Mouse (Mus musculus) heart, postnatal 25 days (tissue): ENCODE measurements around the gene Fam241b. TPM values are rescaled to one million over a fixed set of nuclear protein-coding genes. Genes with fewer than 3 reads are reported as not detected.

Experiments
- DNase-seq: peaks from one replicate; pipeline ENCODE4 v3.0.0; 2022; ENCODE audit warnings: low spot score
- intact Hi-C: fragments of 180-260 bp; cut with DNase I; formaldehyde crosslinking; loops from one replicate; pipeline ENCODE4 v1.15.1; 2025
- total RNA-seq, 2 experiments: library from RNA; stranded (reverse); gene quantifications; 2 replicates each; pipeline ENCODE4 v1.2.3; 2021

The Fam241b gene
- total RNA-seq = 1 to 10 TPM; 1.6 TPM

DNA sequence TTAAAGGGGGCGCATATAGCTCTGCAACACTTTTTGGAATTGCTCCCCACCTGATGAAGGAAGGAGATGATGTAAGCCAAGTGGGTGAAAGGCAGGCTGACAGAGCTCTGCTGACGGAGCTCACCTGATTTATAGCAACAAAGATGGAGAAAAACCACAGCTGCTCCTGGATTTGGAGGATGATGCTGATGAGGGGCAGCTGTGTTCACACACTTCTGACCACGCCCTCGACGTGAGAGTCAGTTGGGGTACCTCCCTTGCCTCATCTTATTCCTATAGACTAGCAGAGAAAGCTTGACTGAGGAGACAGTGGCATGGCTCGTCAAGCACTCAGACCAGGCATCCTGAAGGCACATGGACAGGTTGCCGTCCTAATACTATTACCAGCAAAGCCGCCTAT lies at the start of gene Fam241b:
TSS of gene Fam241b (minus strand) at position 101 of the 400 bp plus-strand sequence.
- DNase-seq = no peak
- intact Hi-C loops = no loop called here

DNA sequence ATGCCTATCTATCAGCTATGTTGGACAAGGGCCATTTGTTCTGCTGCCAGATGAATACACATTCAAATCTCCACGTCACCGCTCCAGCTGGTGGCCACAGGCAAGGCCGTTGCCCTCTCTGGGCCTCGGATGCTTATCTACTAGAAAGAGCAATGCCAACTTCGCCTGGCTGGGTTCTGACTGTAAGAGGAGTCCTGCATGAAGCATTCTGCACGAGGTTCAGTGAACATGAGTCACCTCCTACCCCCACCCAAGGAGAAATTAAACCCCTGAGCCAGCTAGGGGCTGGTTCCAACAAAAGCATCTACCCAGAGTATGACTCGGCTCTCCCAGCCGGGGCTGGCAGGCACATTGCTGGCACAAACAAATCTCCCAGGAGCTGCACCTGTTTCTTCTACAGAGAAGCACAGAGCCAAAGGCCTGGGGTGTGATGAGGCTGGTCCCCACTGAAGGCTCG lies 49.0 kb upstream of the Fam241b start:
- intact Hi-C loops = no loop called here

DNA sequence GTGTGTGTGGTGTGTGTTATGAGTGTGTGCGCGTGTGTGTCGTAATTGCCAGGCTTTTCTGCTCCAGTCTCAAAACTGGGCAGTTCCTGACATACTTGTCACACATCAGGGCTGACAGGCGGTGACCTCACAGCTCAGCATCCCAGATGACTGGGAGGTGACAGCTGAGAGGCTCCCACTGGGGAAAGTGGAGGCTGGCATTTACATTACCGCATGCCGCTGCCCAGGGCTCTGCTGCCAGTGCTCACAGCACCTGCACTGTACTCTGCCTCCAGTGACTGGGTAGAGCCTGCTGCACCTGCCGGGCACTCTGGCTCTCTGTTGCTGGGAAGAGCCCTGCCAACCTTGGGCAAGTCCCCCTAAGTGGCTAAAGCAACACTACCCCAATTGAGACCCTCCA lies 47.1 kb upstream of the Fam241b start:
- DNase-seq = no peak
- intact Hi-C loops = no loop called here

More for the DNA sequence above, 49.0 kb upstream of the Fam241b start:
- peak; percentile 42 for DNase-seq

DNA sequence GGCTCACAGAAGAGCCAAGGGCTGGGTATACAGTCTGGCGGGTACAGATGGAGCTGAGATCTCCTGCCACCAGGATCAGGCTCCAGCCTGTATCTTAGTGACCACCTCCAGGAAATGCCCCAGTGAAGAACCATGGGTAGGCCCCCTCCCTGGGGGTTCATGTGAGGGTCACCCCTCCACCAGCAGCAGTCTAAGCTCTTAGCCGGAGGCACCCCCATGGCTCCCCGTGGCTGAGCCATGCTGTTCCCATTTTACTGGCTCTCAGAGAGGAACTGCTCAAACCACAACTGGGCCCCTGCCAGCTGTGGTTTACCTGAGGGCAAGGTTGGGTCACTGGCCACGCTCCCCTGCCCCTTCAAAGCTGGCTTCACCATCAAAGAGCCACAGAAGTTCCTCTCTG lies 46.2 kb upstream of the Fam241b start:
- intact Hi-C loops = no loop called here
- DNase-seq = no peak

DNA sequence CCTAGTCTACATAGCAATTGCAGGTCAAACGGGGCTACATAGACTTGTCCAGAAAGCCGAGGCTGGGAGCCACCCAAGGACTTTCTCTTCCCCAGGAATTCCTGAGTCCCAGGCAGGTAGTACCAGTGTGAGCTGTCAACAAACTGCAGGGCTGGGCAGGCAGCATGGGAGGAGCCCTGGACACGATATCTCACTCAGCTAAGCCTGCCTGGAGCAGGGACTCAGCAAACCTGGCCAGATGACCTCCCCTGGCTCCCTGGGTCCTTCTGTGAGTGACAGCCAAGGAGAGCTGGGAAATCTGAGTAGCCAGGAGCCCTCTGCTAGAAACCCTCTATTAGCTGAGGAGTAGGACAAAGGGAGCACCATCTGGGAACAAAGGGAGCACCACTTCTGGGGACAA lies 45.6 kb upstream of the Fam241b start:
- no peak for DNase-seq
- intact Hi-C loops = no loop called here

DNA sequence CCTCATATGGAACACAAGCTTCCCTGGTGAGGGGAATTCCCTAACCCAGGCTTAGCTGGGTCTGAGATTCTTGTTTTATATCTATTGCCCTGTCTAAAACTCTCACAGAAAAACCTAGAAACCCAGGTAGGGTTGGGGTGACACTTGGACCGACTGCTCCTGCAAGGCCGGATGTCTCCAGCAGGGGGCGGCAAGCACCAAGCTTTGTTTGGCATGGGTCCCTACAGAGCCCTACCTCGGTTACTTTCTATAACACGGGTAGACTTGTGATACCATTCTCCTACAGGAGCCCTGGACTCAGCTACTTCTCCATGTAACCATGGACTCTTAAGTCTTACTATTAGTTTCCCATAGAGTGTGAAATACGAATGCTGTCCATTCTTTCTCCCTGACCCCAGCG lies 43.2 kb upstream of the Fam241b start:
- DNase-seq = peak; percentile 25
- intact Hi-C loops = loop anchor here (1.0 kb wide), 1 partner anchor 56 kb away; no protein-coding TSS in a partner anchor

DNA sequence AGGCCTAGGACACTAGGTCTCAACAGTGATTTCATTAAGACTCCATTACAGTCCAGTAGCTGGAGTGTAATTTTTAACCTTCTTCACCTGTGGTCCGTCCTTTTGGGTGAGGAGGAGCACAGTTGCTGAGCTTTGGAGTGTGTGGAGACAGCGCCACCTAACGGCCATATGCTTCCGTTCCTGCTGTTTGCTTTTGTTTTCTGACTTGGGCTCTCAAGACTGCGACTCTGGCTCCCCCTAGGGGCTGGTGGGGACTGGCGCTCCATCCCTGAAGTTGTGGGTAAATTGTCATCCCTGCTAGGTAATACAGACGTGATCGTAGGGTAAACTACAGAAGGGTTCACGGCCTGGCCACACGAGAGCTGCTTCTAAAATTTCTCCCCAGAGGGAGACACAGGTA lies 39.3 kb upstream of the Fam241b start:
- intact Hi-C loops = loop anchor here (1.0 to 5.0 kb wide), 2 partner anchors 78 to 201 kb away; no protein-coding TSS in a partner anchor
- peak; percentile 70 for DNase-seq

DNA sequence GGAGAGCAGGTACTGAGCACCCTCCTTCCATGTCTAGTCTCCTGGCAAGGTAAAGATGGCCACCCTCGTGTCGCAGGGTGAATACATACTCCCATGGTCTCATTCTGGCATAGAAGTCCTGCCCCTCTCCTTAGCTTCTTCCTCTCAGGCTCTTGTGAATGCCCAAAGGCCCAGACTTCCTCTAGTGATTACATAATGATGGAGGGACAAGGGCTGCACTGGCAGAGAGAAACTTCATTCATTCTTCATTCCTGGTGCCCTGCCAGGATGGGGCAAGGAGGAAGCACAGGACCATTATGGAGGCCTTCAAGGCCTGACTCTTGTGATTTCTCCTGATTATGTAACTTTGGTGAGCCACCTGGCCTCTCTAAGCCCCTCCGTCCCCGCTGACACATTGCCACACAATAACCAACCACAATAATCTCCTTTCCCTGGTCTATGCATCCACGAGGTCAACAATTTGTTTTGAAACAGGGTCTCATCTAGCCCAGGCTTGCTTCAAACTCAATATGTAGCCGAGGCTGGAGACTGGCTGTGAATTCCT lies 38.8 kb upstream of the Fam241b start:
- intact Hi-C loops = loop anchor here (1.0 to 5.0 kb wide), 2 partner anchors 77 to 200 kb away; no protein-coding TSS in a partner anchor
- DNase-seq = no peak

DNA sequence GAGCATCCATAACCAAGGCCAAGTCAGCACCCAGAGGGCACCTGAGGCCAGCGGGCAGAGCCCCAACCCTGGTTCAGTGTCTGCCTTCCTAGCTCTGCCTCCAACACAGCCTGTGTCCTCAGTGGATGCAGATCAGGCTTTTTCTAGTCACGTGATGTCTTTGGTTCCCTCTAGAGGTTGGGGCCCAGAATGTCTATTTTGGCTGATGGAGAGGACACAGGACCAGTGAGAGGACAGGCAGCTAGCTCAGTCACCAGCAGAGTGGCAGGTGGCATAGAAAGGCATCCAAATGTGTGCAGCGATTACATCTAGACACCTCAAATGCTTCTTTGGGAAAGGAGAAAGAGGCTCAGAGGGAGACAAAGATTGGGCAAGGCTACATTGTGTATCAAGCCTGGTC lies 38.0 kb upstream of the Fam241b start:
- no peak for DNase-seq
- intact Hi-C loops = loop anchor here (5.0 kb wide), 1 partner anchor 199 kb away; no protein-coding TSS in a partner anchor

DNA sequence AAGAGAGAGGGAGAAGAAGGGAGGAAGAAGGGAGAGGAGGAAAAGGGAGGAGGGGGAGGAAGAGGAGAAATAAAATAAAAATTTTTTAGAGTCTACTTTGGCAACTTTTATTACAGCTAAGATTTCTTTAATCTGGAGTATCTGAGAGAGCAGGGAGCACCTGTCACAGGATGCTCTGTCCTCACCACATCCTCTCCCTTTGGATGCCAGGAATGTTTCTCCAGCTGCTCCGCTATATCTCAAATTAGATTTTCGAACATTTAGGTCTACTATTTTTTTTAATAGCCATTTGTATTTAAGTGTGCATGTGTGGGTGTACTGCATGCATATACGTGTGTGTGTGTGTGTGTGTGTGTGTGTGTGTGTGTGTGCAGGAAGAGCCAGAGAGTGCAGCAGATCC lies 36.2 kb upstream of the Fam241b start:
- intact Hi-C loops = loop anchor here (5.0 to 10.0 kb wide), 2 partner anchors 198 to 345 kb away; no protein-coding TSS in a partner anchor
- no peak for DNase-seq

DNA sequence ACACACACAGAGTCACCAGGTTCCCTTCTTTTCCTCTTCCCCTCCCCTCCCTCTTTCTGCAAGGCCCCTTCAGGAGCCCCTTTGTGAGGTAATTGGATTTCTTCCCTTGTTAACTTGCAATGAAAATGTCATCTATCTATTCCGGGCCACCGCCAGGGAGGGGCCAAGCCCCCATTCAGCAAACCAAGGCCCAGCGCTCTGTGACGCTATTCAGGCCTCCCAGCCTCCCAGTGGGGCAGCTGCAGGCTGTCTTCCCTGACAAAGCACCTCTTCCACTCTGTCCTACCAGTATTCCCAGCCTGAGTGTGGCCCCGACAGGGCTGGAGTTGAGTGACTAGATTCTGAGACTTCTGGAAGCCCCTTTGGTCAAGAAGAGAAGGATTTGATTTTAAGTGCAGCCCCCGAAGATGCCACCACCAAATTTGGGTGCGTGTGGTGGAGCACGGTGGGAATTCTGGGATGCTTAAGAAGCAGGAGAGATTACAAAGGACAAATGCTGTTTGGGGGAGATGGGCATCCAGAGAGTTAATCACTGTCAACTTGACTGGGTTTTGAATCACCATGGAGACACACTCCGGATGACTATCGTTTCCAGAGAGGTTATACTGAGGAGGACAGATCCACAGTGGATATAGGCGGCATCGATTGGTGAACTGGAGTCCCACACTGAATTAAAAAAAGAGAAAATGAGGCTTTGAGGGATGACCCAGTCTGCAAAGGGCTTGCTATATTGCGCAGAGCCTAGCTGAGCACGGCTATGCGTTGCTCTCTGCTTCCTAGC lies 31.0 kb upstream of the Fam241b start:
- no peak for DNase-seq
- intact Hi-C loops = loop anchor here (10.0 kb wide), 1 partner anchor 340 kb away; no protein-coding TSS in a partner anchor

DNA sequence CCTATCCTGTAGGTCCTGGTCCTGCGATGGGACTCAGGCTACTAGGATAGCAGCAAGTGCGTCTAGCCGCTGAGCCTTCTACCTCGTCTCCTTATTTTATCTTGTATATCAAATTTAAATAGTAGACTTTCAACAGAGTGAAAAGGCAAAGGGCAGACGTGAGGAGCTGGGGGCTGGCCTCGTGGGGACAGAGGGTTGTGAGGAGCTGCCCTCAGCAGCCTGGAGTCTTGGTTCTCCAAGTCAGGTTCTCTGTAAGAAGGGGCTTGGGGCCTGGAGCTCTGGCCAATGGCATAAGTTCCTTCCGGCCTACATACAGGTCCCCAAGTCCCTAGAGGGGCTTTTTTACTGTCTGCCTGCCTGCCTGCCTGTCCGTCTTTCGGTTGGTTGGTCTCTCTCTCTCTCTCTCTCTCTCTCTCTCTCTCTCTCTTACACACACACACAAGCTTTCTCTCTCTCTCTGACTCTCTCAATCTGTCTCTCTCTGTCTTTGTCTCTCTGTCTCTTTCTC lies 30.3 kb upstream of the Fam241b start:
- intact Hi-C loops = loop anchor here (10.0 kb wide), 1 partner anchor 339 kb away; no protein-coding TSS in a partner anchor
- no peak for DNase-seq

DNA sequence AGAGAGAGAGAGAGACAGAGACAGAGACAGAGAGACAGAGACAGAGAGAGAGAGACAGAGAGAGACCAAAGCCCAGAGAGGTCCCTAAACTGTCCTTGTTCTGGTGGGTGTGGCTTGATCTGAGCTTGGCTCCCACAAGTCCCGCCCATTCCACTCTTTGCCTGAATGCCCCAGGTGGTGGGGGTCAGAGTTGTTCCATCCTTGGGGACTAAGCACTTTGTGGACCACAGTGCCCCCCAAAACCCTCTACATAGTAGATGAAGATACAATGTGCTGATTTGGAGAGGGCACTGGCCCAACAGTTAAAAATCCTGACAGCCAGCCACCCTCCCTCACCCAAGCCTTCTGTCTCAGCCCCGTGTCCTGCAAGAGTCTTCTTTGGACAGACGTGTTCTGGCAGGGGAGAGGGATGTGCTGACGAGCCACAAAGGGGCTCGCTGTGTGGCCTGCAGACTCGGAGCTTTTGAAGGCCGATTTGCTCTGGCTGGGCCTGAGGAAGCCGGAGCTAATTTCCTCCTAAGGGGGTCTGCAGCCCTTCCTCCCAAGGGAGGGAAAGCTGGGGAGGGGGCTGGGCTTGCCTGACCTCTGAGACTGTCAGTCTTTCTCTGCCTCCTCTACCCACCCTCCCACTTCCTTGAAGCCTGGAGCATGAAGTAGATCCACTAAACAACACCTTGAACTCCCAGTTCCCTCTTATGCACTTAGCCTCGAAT lies 29.3 kb upstream of the Fam241b start:
- intact Hi-C loops = loop anchor here (10.0 kb wide), 1 partner anchor 338 kb away; no protein-coding TSS in a partner anchor
- DNase-seq = no peak

DNA sequence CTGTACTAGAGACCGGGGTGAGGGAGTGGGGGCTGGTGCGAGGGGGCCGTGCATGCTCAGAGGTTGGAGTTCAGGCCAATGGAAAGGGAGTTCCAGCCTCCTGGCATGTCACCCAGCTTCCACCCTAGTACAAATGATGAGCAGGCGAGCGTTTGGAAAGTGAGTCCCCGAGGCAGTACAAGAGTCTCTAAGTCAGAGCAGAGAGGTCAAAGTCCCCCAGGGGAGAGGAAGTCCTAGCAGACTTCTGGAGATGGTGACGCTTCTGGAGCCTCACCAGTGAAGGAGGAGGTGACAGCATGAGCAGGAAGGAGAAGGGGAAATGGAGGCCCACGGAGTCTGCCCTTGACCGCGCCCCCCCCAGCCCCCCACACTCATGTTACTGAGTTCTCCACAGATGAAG lies 18.7 kb upstream of the Fam241b start:
- DNase-seq = no peak
- intact Hi-C loops = no loop called here

DNA sequence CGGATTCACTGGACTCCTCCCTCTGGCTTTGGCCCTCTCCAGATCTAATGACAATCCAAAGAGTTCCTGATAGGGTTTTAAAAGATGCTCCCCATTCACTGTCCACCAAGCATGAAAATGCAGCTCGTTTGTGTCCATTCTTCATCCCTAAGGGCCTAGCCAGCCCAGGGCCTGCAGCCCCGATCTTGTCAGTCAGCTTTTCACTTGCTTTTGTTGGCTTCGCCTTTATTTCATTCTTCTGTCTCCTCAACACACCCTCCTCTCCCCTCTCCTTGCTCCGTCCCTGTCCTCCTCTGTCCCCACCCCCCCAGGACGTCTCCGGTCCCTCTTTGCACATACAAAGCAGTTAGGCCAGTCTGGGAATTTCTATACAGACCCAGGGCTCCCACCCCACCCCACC lies 6.2 kb upstream of the Fam241b start:
- intact Hi-C loops = no loop called here

DNA sequence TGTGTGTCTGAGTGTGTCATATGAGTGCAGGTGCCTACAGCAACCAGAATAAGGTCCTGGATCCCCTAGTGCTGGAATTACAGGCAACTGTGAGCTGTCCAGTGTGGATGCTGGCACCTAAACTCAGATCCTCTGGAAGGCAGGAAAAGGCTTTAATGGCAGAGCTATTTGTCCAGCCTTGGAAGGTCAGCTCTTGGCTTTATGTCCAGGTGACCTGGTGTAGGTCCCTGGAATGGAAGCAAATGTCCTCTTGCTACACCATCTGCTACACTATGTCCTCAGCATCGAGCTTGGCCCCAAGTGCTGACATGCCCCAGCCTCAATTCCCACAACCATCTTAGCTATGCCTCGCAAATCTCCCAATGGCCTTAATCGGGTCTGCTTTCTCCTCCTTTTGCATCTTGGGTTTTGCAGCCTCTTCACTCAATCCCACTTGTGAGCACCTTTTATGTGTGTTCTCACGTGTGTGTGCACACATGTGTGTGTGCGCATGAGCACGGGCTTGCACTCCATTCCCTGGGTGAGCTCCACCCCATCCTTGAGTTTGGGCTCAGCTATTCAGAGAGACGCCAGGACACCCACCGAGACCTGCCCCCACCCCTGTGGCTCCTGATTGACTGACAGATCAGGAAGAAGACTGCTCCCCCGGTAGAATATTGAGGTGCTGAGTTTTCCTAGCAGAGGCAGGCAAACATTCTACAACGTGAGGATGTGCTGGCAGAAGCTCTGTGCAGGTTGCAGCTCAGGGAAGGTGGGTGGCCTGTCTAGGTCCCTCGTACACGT lies 3.9 kb upstream of the Fam241b start:
- intact Hi-C loops = no loop called here
- no peak for DNase-seq

More for the DNA sequence above, 6.2 kb upstream of the Fam241b start:
- no peak for DNase-seq

DNA sequence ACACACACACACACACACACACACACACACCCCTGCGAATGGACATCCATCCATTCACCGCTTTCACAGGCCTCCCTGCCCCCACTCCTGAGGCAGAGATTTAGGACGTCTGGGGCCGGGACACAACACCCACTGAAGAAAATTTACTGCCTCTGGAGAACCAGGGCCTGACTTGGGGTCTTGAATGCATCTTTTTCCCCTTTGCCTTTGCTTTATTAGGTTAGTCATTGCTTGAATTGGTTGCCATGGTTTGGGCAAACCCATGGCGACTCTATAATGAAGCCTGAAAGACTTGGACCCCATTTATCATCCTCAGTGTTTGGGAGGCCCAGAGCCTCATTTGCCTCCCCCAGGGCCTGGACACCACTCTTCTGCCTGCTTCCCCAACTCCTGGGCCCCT lies 2.2 kb upstream of the Fam241b start:
- no peak for DNase-seq
- intact Hi-C loops = no loop called here

DNA sequence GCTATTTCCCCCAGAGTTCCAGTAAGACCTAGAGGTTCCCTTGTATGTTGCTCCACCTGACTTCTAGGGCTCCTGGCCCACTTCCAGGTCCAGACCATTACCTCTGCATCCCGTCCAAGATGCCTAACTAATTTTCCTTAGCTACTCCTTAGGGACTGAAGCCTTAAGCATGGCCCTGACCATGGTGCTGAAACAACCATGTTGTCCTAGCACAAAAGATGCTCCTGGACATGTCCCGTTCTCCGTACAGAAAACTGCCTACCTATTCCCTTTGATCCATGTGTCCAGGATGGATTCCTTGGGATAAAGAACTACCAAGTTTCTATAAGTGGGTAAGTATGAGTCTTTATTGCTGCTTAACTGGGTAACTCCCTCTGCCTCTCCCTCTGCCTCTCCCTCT lies 5.7 kb downstream of the Fam241b start:
- DNase-seq = no peak
- intact Hi-C loops = no loop called here

DNA sequence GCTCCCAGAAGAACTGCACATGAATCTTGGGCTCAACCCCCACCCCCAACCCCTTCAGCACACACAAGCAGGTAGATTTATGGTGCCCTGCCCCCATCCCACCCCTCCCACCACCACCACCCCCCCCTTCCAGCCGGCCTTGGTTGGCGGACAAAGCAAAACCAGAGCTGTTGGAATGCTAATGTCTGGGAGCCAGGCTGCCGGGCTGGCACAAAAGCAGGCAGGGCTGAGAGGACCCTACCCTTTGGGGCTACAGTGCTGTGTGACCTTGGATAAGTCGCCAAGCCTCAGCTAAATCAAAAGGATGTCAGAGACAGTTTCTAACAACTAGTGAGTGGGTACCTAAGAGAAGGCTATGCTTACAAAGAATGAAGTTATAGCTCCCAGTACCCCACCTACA lies 6.6 kb downstream of the Fam241b start:
- DNase-seq = no peak
- intact Hi-C loops = no loop called here
